Mouse (Mus musculus) kidney, adult 2 months (tissue): ENCODE measurements around the gene 9430097D07Rik.

ENCODE experiments used
- CTCF ChIP-seq: fragments of 200-500 bp; conservative IDR thresholded peaks from 2 replicates; pipeline ENCODE4 v1.5.1; 2011; ENCODE audit warnings: low read depth, mild to moderate bottlenecking, control low read depth, low read length, moderate library complexity, mixed read lengths; ENCODE audit not compliant: insufficient read depth, insufficient read length
- POLR2A ChIP-seq: fragments of 200-500 bp; IDR thresholded peaks from one replicate; pipeline ENCODE4 v1.6.1; 2011; ENCODE audit warnings: low read depth, low read length, control low read depth

DNA sequence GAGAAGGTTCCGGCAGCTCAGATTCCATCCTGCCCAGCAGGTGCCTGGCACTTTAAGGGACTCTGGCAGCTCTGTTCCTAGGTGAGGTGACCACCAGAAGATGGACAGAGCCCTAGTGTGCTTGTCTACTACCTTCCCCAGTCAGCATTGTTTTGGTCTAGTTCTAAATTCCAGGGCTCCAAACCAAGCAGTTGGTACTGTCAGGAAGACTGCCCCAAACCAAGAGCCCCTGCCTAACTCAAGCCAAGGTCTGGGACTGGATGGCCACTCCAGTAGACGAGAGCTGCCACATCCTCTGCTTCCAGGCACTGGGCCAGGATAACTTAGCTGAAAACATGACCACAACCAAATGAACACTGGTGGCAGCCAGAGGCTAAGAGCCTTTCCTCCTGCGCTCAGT lies 6.5 kb downstream of the 9430097D07Rik start:
- no peak for TF ChIP-seq POLR2A
- TF ChIP-seq CTCF: no peak
